15 mouse cellular contexts compared by ENCODE assay signal in the genomic region with DNA sequence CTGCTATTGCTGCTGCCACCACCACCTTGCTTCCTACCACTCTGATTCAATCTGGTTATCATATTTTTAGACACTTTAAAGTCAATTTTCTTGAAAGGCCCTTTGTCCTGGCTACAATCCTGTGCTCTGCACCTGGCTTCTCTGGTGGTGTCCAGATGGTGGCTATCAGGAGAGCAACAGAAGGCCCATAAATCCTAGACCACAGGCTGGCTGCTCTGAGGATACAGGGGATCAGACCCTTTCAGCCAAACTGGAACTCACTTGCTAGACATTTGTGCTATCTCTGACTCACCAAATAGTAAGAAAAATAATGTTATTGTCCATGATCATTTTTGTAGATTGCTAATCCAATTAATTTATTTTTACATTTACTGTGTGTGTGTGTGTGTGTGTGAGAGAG. TPM values are rescaled to one million over a fixed set of nuclear protein-coding genes. Genes with fewer than 3 reads are reported as not detected.
DNase-seq lines count a peak whose midpoint lies in the region; ATAC-seq lines count a peak whose summit lies in the region.
"Had no signal": no experiment of that assay in that cellular context is flagged by ENCODE, and none has a peak within 500 bp of the region (broad histone marks: within the 10 kb centered on the region; RNA-seq: fewer than 3 reads in every experiment).

No protein-coding gene starts in this region.

- peaks cover 29% of the 10 kb centered on the region for H3K4me1 ChIP-seq in limb, embryonic 13.5 days
- H3K4me1 ChIP-seq: heart, embryonic 12.5 days; liver, embryonic 12.5 days had no signal

- H3K9me3 ChIP-seq in limb, embryonic 13.5 days = no peaks in the 10 kb centered on the region
- H3K9me3 ChIP-seq: embryonic facial prominence, embryonic 10.5 days; heart, embryonic 12.5 days; liver, embryonic 12.5 days; megakaryocyte, embryonic 14.5 days had no signal

- ATAC-seq in limb, embryonic 13.5 days (ENCODE audit: low FRiP score, low read depth) = 0 out of 2 replicates have a peak, but pooled peaks have one; percentile 34
- ATAC-seq: liver, embryonic 12.5 days had no signal

- no peaks in the 10 kb centered on the region for H3K27me3 ChIP-seq in limb, embryonic 13.5 days
- H3K27me3 ChIP-seq: heart, embryonic 12.5 days had no signal

- no peaks in the 10 kb centered on the region for H3K36me3 ChIP-seq in limb, embryonic 13.5 days
- H3K36me3 ChIP-seq: embryonic facial prominence, embryonic 10.5 days; heart, embryonic 12.5 days; liver, embryonic 12.5 days had no signal

- no peak overlapping the region for H3K4me3 ChIP-seq in limb, embryonic 13.5 days
- H3K4me3 ChIP-seq: embryonic facial prominence, embryonic 10.5 days; heart, embryonic 12.5 days; liver, embryonic 12.5 days; megakaryocyte, embryonic 14.5 days had no signal

- H3K4me2 ChIP-seq in limb, embryonic 13.5 days (replicated peaks) = no peak overlapping the region
- H3K4me2 ChIP-seq: heart, embryonic 12.5 days; liver, embryonic 12.5 days had no signal

- DNase-seq in heart, adult 11 months = peak; percentile 53
- no peak for DNase-seq in heart, adult 18-20 months
- DNase-seq in brain, adult 2 months (ENCODE audit: low read depth, low spot score) = peak; percentile 91
- DNase-seq in cerebellum, postnatal 14 days = peak; percentile 69 to 81
- DNase-seq in spleen, postnatal 14 days (ENCODE audit: low spot score in 2 of 2) = no peak
- DNase-seq in adrenal gland, adult 8-10 months = no peak
- no peak for DNase-seq in natural killer cell, adult 2 months (ENCODE audit: low spot score in 2 of 2)
- DNase-seq: gastrocnemius, postnatal 36 days; heart, postnatal 4 days; right cerebral cortex, postnatal 25 days had no signal

- H3K27ac ChIP-seq in limb, embryonic 13.5 days = no peak overlapping the region
- H3K27ac ChIP-seq: embryonic facial prominence, embryonic 10.5 days; liver, embryonic 12.5 days had no signal

- H3K9ac ChIP-seq in limb, embryonic 13.5 days = no peak overlapping the region
- H3K9ac ChIP-seq: heart, embryonic 12.5 days; liver, embryonic 12.5 days had no signal

RNA-seq across cellular contexts. Expression of gene Tmem156, which starts 1.8 kb away (rescaled TPM):
- total RNA-seq in heart, adult 18-20 months (2021) = under 1 TPM in 1 of 2 experiments, not detected in 1; 0.69 TPM
- polyA plus RNA-seq in limb, embryonic 13.5 days (2015; fragmentation: Nextera tagmentation; extraction: Ambion mirVana) = 0.33 and 0.42 TPM in 2 replicates
- total RNA-seq in adrenal gland, adult 8-10 months (2022) = under 1 TPM; 0.42 to 0.89 (median 0.73) TPM
- total RNA-seq: gastrocnemius, postnatal 36 days had no signal

RNA-seq across cellular contexts. Expression of gene Klhl5, which starts 13.6 kb away (rescaled TPM):
- total RNA-seq in heart, adult 18-20 months (2021) = 10 to 100 TPM; 12.0 to 13.8 TPM
- polyA plus RNA-seq in limb, embryonic 13.5 days (2015; fragmentation: Nextera tagmentation; extraction: Ambion mirVana) = 20.8 and 21.6 TPM in 2 replicates
- 10 to 100 TPM; 46.6 to 96.0 (median 72.1) TPM for total RNA-seq in adrenal gland, adult 8-10 months (2022)

Comparison
In these comparisons a context has a peak if more than half of its experiments do, and no peak if none do; other contexts are left out.
1. DNase-seq: peak in heart, adult 11 months (single experiment), brain, adult 2 months (single experiment) and cerebellum, postnatal 14 days (2 of 2); none in heart, adult 18-20 months (0 of 2), spleen, postnatal 14 days (0 of 2), adrenal gland, adult 8-10 months (single experiment) and natural killer cell, adult 2 months (0 of 2).